Mouse (Mus musculus): Measurements from ENCODE around the gene Mre11a. TPM values are rescaled to one million over a fixed set of nuclear protein-coding genes. Genes with fewer than 3 reads are reported as not detected.

Gene Mre11a
- polyA plus RNA-seq, 1 experiment from 2014 or later = 9.7 TPM

DNA sequence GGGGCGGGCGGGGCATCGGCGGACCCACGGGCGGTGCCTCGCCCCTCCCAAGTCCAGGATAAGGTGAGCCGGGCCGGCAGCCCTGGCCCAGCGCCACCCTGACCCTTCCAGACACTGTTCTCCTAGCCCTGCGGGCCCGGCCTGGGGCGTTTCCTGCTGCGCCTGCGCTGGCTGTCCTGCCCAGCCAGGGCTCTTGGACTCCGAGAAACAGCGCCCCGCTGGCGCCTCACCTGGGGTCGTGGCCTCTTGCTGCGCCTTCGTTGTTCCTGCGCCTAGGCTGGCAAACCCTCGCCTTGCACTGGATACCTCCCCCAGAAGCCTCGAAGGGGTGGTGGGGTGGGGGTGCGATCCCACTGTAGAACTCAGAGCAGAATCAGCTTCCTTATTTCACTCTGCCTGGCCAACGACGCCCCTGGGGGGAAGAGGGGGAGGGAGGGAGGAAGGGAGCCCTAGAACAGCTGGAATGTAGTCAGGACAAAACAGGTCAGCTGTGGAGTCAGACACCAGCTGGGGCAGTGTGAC, 32.4 kb upstream of the Mre11a start, which contains the start of gene Fut4:
TSS of gene Fut4 (minus strand) at position 393 of the 522 bp plus-strand sequence.
- WGBS = under 1% methylated on average over 25 of the region's 28 CpGs
- no peak for TF ChIP-seq EP300 (optimal IDR thresholded peaks at IDR 0.05)
- peak; percentile 32; the same call in 1 of the 2 replicates for TF ChIP-seq CTCF (IDR thresholded peaks at IDR 0.05; ENCODE audit: low read depth)

DNA sequence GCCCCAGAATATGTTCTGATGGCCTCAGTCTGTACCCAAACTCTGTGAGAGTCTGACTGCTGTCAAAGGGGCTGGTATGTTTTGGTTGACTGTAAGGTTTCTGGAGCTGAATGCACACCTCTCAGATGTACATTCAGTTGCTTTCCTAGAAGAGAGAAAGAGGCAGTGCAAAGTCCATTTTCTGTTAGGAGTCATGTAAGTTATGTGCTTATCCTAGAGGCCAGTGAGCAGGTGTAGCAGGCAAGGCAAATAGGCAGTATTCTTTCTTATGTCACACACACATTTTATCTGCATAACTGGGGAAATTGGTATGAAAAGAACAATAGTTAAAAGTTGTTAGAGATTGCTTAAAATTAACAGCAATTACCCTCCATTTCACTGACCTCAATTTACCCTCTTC, 30.5 kb upstream of the Mre11a start:
- ATAC-seq (ENCODE audit: low FRiP score, low TSS enrichment) = peak; percentile 68
- H3K4me2 ChIP-seq (replicated peaks; ENCODE audit: low read depth) = no peak overlapping the region
- TF ChIP-seq CTCF (IDR thresholded peaks at IDR 0.05; ENCODE audit: low read depth) = no peak
- H3K27me3 ChIP-seq (ENCODE audit: control insufficient read depth, insufficient read depth, low read length) = no peaks in the 10 kb centered on the region
- H3K27ac ChIP-seq (replicated peaks) = peak overlapping the region; percentile 74
- no peaks in the 10 kb centered on the region for H3K9me3 ChIP-seq (ENCODE audit: control insufficient read depth, low read length)
- H3K36me3 ChIP-seq (ENCODE audit: control insufficient read depth, insufficient read depth, low read length) = no peaks in the 10 kb centered on the region
- H3K4me3 ChIP-seq (ENCODE audit: low read depth, low read length) = no peak overlapping the region
- peaks cover 2% of the 10 kb centered on the region; the same call in 1 of the 2 replicates for H3K4me1 ChIP-seq (replicated peaks; ENCODE audit: control insufficient read depth, insufficient read depth)
- no peak overlapping the region for H3K9ac ChIP-seq (ENCODE audit: low read length)
- DNase-seq (ENCODE audit: low spot score) = no peak

More for the DNA sequence above, 32.4 kb upstream of the Mre11a start, which contains the start of gene Fut4:
- Histone ChIP-seq H3K4me1 (replicated peaks; ENCODE audit: control insufficient read depth, insufficient read depth) (peaks cover 2% of the 10 kb centered on the region; the same call in 1 of the 2 replicates), H3K4me3 (ENCODE audit: low read depth, low read length) (peak within 1 kb of the TSS; percentile 53), H3K27ac (replicated peaks) (peak within 1 kb of the TSS; percentile 79), H3K27me3 (ENCODE audit: control insufficient read depth, insufficient read depth, low read length) (no peaks in the 10 kb centered on the region), H3K9ac (ENCODE audit: low read length) (peak within 1 kb of the TSS; percentile 70), H3K4me2 (replicated peaks; ENCODE audit: low read depth) (peak within 1 kb of the TSS; percentile 94), H3K36me3 (ENCODE audit: control insufficient read depth, insufficient read depth, low read length) (no peaks in the 10 kb centered on the region), H3K9me3 (ENCODE audit: control insufficient read depth, low read length) (no peaks in the 10 kb centered on the region)
- peak; percentile 81 for ATAC-seq (ENCODE audit: low FRiP score, low TSS enrichment)
- peak; percentile 90 for DNase-seq (ENCODE audit: low spot score)

DNA sequence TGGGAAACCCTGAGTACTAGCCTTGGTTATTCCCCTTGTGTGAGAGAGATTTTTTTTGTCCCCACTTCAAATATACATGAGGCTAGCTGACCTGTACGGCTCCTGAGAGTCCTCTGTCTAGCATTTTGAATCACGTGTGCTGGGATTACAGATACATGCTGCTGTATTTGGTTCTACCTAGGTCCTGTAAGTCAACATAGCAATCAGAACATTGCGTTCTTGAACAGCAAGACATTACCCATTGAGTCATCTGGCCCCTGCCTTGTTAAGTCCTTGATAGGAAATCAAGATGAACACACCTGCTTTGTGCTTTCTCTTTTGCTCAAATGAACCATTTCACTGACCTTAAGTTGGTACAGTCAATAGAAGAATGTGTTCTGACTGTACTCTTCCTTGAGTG, 30.0 kb upstream of the Mre11a start:
- DNase-seq (ENCODE audit: low spot score) = no peak
- TF ChIP-seq CTCF (IDR thresholded peaks at IDR 0.05; ENCODE audit: low read depth) = no peak
- peak; percentile 47 for TF ChIP-seq EP300 (optimal IDR thresholded peaks at IDR 0.05)
- Histone ChIP-seq H3K36me3 (ENCODE audit: control insufficient read depth, insufficient read depth, low read length) (no peaks in the 10 kb centered on the region), H3K27me3 (ENCODE audit: control insufficient read depth, insufficient read depth, low read length) (no peaks in the 10 kb centered on the region), H3K9me3 (ENCODE audit: control insufficient read depth, low read length) (no peaks in the 10 kb centered on the region), H3K4me2 (replicated peaks; ENCODE audit: low read depth) (no peak overlapping the region), H3K27ac (replicated peaks) (0 out of 2 replicates have a peak overlapping the region, but pooled peaks have one; percentile 9), H3K4me3 (ENCODE audit: low read depth, low read length) (no peak overlapping the region), H3K9ac (ENCODE audit: low read length) (no peak overlapping the region), H3K4me1 (replicated peaks; ENCODE audit: control insufficient read depth, insufficient read depth) (peaks cover 2% of the 10 kb centered on the region; the same call in 1 of the 2 replicates)
- WGBS = 43% methylated on average over 3 of the region's 3 CpGs
- ATAC-seq (ENCODE audit: low FRiP score, low TSS enrichment) = peak; percentile 84

- H3K9me3 ChIP-seq (ENCODE audit: control insufficient read depth, low read length) = no peaks in the 10 kb centered on the region
- no peak for ATAC-seq (ENCODE audit: low FRiP score, low TSS enrichment)
- no peak for TF ChIP-seq EP300 (optimal IDR thresholded peaks at IDR 0.05)
- no peak for TF ChIP-seq CTCF (IDR thresholded peaks at IDR 0.05; ENCODE audit: low read depth)
- no peaks in the 10 kb centered on the region for H3K27me3 ChIP-seq (ENCODE audit: control insufficient read depth, insufficient read depth, low read length)
- no peak overlapping the region for H3K9ac ChIP-seq (ENCODE audit: low read length)
- no peak overlapping the region for H3K27ac ChIP-seq (replicated peaks)
- WGBS = 58% methylated on average over 7 of the region's 7 CpGs
- DNase-seq (ENCODE audit: low spot score) = no peak
- no peak overlapping the region for H3K4me2 ChIP-seq (replicated peaks; ENCODE audit: low read depth)
- H3K36me3 ChIP-seq (ENCODE audit: control insufficient read depth, insufficient read depth, low read length) = no peaks in the 10 kb centered on the region
- no peaks in the 10 kb centered on the region for H3K4me1 ChIP-seq (replicated peaks; ENCODE audit: control insufficient read depth, insufficient read depth)
- H3K4me3 ChIP-seq (ENCODE audit: low read depth, low read length) = no peak overlapping the region
Observed at GRCm38 (mm10) chr9:14758590-14758989, 25.9 kb upstream of the Mre11a start.

- Histone ChIP-seq H3K9me3 (ENCODE audit: control insufficient read depth, low read length) (no peaks in the 10 kb centered on the region), H3K4me2 (replicated peaks; ENCODE audit: low read depth) (no peak overlapping the region), H3K27ac (replicated peaks) (no peak overlapping the region), H3K9ac (ENCODE audit: low read length) (no peak overlapping the region), H3K27me3 (ENCODE audit: control insufficient read depth, insufficient read depth, low read length) (no peaks in the 10 kb centered on the region), H3K36me3 (ENCODE audit: control insufficient read depth, insufficient read depth, low read length) (no peaks in the 10 kb centered on the region), H3K4me1 (replicated peaks; ENCODE audit: control insufficient read depth, insufficient read depth) (no peaks in the 10 kb centered on the region), H3K4me3 (ENCODE audit: low read depth, low read length) (no peak overlapping the region)
- ATAC-seq (ENCODE audit: low FRiP score, low TSS enrichment) (no peak), DNase-seq (ENCODE audit: low spot score) (no peak)
- TF ChIP-seq CTCF (IDR thresholded peaks at IDR 0.05; ENCODE audit: low read depth) (no peak), EP300 (optimal IDR thresholded peaks at IDR 0.05) (no peak)
Observed at GRCm38 (mm10) chr9:14759261-14759660, 25.2 kb upstream of the Mre11a start.

- H3K27ac ChIP-seq (replicated peaks) = no peak overlapping the region
- no peaks in the 10 kb centered on the region for H3K4me1 ChIP-seq (replicated peaks; ENCODE audit: control insufficient read depth, insufficient read depth)
- DNase-seq (ENCODE audit: low spot score) (peak; percentile 57), ATAC-seq (ENCODE audit: low FRiP score, low TSS enrichment) (peak; percentile 29; the same call in 1 of the 2 replicates)
- H3K36me3 ChIP-seq (ENCODE audit: control insufficient read depth, insufficient read depth, low read length) = no peaks in the 10 kb centered on the region
- no peak overlapping the region for H3K4me3 ChIP-seq (ENCODE audit: low read depth, low read length)
- TF ChIP-seq CTCF (IDR thresholded peaks at IDR 0.05; ENCODE audit: low read depth) (peak; percentile 82), EP300 (optimal IDR thresholded peaks at IDR 0.05) (no peak)
- WGBS = 20% methylated on average over 7 of the region's 7 CpGs
- H3K27me3 ChIP-seq (ENCODE audit: control insufficient read depth, insufficient read depth, low read length) = no peaks in the 10 kb centered on the region
- H3K9ac ChIP-seq (ENCODE audit: low read length) = no peak overlapping the region
- no peaks in the 10 kb centered on the region for H3K9me3 ChIP-seq (ENCODE audit: control insufficient read depth, low read length)
- no peak overlapping the region for H3K4me2 ChIP-seq (replicated peaks; ENCODE audit: low read depth)
Observed at GRCm38 (mm10) chr9:14764765-14765164, 19.7 kb upstream of the Mre11a start.
